Mouse (Mus musculus): ENCODE data around the gene Limch1.

Gene Limch1

DNA sequence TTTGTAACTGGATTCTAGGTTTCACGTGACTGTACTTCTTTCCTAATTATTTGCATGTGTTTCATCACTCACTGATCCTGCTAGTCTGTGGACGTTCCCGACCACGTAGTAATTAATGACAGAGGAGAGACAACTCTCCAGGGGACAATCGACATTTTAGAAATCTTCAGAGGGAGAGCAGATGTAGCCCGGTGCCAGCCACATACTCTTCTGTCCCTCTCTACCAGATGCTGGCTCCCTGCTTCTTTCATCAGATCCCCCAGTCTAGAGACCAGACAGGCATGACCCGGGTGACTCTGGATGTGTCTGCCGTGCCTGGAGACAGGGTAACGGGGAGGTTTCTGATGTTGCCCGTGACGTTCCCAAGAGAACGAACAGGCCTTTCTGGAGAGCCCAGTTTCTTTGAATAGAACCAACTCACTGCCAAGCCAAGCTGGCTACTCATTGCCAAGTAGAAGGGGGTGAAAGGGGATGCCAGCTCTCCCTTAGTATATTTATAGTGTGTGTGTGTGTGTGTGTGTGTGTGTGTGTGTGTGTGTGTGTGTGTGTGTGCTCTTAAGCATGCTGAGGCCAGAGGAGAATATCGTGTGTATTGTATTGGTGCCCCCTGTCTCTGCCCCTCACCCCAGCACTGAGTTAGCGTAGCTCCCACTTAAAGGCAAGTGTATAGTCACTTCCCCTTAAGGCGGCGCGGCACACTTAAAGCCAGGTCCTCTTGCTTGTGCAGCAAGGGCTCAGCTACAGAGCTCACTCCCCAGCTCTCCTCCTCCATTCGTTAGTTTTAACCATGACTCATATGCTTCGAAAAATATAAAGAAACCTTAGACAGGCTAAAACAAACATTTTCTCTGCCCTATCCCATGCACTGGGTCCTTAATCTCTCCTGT, 233.9 kb downstream of the Limch1 start:
- DNase-seq (ENCODE audit: low spot score) = peak; percentile 21

DNA sequence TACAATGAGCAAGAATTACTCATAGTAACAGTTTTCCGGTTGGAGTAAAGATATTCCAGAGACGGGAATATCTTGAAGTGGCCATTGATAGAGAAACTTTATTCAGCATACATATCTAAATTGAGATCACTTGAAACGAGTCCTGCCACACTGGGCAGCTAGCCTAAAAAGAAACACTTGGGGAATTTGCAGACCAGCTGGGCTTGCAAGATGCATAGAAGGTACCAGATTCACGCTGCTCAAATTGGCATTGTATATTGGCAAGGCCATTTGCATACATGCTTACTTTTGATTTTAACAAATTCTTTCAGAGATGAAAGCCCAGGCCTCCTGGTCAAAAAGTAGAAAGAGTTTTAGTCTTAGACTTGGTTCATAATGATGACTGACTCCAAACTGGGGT, 235.2 kb downstream of the Limch1 start:
- DNase-seq (ENCODE audit: low spot score) = no peak

DNA sequence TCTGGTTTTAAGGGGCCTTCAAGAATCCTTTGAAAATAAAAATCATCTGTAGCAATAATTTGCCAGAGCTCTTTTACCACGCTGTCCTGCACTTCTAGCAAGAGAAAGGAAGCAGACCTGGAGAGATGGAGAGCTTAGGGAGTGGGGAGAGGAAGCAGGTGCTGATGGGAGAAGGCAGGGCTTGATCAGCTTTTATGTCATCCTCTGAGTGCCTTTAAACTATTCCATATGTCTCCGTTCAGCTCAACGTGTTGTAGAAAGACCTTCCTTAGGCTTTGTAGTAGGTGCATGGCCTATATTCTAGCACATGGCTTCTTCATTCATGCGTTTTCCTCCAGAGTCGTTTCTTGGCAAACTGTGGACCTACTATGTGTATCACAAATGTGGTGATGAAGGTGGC, 237.5 kb downstream of the Limch1 start:
- no peak for DNase-seq (ENCODE audit: low spot score)

DNA sequence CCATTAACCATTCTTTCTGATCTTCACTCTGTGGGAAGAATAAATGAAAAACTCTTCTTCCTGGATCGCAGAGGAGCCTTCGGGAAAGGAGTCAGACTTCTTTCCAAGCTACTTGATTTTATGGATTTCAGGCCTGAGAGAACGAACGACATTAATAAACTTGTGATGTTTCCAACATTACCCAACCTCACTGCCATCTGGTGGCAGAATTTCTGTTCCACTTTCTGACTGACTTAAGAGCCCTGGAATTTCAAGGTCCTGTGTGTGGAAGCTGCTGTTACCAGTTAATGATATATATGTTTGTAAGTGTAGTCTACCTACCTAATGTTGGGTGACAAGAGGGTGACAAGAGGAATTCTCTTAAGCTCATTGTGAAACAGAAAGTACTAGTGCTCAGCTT, 243.3 kb downstream of the Limch1 start:
- no peak for DNase-seq (ENCODE audit: low spot score)

DNA sequence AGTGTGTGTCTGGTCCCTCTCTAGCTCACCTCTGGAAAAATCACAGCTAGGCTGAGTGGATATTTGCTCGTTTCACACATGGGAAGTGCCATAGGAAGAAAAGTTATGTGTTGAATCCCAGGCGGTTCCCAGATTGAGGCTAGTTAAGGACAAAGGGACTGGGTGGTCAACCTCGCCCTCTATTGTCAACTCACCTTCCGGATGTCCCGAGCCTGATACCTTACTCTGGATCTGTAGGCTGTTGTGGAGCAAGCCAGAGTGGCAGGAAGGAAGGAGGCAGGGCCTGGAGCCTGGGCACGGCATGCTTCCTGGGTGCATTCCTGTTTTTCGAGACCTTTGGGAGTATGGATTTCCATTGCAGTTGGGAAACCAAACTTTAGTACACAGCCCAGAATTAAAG, 243.9 kb downstream of the Limch1 start:
- no peak for DNase-seq (ENCODE audit: low spot score)

DNA sequence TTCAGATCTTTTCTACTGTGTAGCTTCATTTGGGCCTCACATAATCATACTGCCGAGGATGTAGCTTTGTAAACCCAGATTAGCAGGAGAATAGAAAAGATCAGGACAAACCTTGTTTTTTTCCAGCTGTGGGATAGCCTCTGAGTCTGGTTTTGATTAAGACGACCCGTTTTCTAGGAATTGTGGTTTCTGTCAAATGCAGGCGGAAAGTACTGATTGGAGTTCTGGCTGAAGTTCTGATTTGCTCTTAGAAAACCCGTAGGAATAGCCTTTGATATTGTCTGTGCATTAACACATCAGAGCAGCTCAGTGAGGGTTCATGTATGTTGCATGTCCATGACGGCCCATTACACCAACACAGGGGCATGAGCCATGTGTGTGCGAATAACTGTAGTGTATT, 246.8 kb downstream of the Limch1 start:
- no peak for DNase-seq (ENCODE audit: low spot score)

DNA sequence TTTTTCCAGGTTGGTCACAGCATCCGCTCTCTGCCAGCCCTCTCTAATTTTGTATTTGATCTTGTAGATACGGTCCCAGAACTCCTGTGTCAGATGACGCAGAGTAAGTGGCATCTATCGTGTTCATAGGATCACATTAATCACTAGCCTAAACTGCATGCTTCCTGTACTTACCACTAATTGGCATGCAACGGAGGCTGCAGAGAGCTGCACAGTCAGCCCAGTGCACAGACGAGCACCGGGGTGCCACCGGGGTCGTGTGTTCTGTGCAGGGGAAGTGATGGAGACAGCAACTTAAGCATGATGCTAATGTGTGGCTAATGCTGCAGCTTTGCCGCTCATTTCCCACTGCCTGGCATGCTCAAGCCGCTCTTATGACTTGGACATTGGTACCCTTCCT, 247.4 kb downstream of the Limch1 start:
- DNase-seq (ENCODE audit: low spot score) = no peak

DNA sequence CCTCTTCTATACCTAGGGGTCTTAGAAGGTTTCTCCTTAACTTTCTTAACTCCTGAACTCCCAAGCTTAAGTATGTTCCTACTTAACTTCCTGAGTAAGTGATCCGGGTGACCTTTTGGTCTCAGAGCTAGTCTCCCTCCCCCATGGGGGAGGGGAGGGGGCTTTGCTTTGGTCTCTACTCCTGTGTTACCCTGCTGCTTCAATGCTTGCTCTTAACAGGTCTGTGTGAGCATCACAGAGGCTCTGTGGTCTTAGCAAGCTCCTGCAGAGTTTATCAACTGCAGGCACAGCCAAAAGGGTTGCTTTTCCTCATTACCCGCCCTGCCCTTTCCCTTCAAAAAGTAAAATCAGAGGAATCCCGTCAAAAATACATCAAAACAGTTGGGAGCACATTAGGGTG, 250.5 kb downstream of the Limch1 start:
- DNase-seq (ENCODE audit: low spot score) = no peak

DNA sequence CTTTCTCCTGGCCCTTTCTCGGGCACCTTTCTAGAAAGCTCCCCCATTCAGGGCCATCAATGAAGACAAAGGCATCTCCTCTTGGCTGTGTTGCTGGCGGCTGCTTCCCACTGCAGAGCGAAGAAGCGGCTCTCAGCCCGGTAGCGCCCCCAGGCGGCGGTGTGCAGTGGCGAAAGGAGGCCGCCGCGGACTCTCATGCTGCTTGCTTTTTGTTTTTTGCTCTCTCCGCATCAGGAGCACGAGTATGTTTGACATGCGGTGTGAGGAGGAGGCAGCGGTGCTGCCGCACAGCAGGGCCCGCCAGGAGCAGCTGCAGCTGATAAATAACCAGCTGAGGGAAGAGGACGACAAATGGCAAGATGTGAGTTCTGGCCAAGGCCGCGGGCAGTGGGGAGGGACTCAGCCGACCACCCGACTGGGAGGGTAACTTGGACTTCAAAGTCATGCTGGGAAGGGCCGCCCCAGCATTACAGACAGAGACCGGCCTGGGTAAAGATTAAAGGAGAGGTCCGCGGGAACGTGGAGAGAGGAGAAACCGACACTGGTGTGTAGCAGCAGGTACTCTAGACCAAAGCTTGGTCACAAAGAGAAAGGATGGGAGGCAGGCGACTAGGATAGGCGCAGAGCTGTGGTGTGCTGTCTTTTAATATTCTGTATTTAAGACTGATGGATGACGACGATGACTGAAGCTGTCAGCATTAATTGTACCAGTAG, 251.4 kb downstream of the Limch1 start:
- DNase-seq (ENCODE audit: low spot score) = peak; percentile 53

DNA sequence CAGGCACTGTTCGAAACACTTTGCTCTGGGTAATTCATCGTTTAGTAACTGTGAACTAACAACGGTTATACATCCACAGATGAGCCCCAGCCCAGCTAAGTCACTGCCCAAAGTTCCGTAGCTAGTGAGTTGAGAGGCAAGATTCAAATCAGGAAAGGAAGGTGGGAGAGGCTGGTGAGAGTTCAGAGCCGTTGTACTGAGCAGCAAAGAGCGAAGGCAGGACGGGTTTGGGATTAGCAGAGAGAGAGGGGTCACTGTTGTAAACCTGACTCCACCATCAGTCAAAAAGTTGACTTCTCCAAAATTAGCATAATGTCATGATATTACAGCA, 251.9 kb downstream of the Limch1 start:
- DNase-seq (ENCODE audit: low spot score) = no peak

DNA sequence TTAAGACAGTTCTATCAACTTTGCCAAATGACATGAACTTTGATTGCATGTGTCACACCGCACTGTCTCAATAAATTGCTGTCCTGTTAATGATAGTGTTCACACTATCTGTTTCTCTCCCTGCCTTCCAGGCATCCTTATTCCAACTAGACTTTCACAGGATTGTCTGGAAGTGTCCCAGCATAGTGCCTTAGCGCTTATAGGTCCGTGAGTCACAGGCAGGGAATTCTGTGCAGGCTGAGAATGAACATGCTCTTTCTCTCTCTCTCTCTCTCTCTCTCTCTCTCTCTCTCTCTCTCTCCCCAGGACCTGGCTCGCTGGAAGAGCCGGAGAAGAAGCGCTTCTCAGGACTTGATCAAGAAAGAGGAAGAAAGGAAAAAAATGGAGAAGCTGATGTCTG, 252.7 kb downstream of the Limch1 start:
- DNase-seq (ENCODE audit: low spot score) = no peak

DNA sequence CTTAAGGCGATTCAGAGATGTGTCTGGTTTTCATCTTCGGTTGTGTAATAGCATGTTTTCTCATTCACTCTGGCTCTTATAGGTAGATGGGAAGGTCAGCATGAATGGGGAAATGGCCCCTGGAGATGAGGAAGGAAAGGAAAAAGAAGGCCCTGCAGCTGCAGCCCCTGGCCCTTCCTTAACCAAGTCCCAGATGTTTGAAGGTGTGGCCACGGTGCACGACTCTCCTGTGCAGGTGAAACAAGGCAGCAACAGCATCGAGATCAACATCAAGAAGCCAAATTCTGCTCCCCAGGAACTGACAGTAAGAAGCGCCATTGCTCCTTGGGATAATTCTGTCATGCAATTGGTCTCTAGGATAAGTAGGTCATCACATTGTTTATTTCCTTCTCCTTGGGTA, 256.7 kb downstream of the Limch1 start:
- DNase-seq (ENCODE audit: low spot score) = no peak

DNA sequence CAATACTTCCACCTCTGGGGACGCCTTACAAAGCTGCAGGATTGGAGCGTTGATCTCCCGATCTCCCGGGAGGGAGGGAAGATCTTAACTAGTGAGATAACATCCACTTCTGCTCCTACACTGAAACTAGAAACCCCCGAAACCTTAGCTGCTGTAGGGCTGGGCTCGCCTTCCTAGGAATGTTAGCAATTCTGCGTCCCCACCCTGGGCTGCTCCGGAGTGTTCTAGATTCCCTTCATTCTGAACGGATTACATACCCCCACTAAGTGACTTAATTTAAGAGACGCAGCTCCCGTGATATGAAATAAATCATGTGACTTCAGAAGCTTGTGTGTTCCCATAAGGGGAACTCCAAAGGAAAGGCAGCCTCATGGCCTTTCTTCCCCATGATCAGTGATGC, 259.0 kb downstream of the Limch1 start:
- peak; percentile 53 for DNase-seq (ENCODE audit: low spot score)

DNA sequence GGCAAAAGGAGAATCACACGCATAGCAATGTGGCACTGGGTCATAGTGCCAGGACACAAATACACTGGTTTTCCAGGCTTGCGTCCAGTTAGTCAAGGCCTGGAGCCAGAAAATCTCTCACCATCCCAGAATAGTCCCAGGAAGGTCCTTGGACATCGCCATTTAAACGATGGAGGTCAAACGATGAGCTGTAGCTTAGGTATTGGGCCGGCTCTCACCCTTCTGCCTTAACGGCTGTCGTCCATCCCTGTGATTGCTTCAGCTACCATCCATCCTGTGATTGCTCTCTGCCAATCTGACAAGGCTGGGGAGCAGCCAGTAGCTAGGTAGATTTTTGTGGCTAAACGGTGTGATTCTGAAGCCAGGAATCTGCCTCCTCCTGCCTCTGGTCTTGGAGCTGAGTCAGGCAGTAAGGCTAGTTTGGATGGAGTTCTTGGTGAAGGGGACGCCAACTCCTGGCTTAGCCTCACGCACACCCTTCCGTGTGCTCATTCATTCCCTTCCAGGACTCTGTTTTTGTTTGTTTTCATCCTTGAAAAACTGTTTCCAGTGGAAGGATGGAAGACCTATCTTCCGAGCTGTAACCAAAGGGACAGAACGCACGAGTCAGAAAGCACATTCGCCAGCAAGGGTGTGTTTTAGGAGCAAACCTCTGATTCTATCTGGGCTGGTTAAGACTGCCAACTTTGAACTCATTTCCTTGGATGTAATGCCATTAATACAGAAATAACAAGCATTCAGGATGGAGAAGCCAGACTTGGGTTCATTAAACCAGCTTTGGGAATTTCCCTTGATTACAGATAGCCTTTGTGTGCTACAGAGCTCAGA, 265.6 kb downstream of the Limch1 start:
- no peak for DNase-seq (ENCODE audit: low spot score)

DNA sequence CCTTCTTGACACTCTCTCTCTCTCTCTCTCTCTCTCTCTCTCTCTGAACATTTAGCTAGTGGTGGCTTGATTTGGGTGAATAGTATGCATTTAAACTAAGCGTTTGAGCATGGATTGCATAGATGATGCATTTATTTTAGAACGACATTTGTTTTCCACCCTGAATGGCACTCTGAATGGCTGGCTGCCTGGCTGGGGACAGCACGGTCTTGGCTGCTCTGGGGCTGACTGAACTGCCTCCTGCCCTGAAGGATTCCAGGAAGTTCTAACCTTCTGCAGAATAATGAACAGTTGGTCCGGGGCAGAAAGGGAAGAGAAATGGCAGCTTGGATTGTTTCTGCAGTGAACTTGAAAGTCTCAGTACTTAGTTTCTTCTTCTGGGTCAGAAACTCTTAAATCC, 266.4 kb downstream of the Limch1 start:
- DNase-seq (ENCODE audit: low spot score) = no peak

DNA sequence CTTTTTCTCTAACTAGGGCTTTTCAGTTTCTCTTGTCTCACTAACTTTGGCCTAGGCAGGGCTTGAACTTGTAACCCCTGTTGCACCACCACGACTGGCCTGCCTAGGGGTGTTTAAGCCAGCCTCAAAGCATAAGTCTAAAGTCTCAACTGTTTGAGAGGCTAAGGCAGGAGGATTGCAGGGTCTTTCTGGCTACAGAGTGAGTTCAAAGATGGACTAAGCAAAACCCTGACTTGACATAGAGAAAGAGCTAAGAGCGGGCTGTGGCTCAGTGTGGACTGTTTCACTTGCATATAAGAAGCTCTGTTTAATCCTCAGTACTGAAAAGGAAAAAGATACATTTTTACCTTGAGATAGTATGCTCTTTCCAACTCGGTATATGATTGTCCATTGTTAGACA, 268.3 kb downstream of the Limch1 start:
- DNase-seq (ENCODE audit: low spot score) = no peak

DNA sequence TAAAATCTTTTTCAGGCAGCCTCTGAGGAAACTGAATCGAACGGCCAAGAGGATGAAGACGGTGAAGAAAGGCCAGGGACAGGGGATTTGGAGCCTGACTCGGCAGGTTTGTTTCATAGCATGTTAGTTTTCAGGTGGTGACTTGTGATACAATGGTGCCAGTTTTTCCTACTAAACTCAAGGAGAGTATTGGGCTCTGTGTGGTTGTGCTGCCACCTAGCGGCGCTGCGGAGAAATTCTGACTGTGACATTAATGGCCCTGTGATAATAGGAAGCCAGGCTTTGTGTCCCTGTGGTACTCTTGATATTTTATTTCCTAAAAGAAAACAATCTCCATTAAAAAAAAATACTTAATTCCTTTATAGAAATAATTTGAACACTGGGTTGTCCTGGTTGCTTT, 270.8 kb downstream of the Limch1 start:
- DNase-seq (ENCODE audit: low spot score) = peak; percentile 74

DNA sequence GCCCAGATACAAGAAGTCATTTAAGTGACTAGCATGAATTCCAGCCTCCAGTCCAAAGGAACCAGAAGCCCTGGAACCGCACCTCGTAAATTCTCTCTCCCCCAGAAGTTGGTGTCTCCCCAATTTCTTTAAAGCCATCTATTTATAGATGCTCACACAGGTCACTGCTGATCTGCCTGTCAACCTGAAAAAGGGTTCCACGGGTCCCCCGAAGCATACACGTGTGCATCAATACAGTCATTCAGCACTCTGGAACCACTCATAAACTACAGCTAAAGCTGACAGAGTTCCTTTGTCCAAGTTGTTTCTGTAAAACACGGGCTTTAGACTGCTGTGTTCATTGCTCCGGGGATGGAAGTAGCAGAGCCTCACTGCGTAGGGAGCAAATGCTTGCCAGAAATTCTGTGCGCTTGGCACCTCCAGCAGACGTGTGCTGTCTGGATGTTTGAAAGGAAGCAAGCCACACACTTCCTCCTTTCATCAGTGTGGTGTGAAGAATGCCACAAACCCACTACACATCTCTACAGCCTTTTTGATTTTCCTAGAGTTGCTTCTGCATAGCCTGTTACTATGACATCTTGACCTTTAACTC, 278.9 kb downstream of the Limch1 start:
- no peak for DNase-seq (ENCODE audit: low spot score)

DNA sequence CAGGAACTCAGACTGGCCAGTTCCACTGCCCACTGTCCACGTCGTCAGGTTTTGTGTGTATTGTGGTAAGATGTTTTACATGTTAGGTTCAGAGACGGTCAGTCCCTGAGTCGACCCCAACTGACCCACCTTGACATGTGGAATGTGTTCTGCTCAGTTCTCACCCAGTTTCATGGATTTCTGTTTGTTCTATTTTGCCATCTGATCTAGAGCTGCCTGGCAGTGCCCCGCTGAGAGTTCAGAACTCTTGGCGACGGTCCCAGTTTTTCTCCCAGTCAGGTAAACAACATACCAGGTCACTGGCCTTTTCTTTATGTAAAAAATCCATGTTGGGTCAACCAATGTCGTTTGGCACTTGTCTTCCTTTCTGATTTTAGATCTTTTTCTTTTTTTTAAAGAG, 279.5 kb downstream of the Limch1 start:
- peak; percentile 37 for DNase-seq (ENCODE audit: low spot score)

DNA sequence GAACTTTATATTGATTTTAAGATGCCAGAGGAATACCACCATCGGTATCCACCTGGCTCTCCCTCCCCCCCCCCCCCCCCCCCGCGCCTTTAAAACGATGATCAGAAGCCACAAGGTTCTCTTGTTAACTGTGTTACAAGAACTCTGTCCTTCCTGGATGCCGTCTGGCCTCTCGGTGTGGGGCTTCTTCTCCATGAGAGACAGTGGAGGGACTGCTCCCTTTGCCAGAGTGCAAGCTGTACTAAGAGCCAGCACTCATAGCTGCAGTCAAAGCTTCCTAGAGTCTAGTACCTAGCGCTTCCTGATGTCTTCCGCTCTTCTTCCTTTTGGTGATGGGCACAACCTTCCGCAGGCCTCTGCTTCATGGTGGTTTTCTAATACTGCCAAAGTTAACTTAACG, 280.0 kb downstream of the Limch1 start:
- no peak for DNase-seq (ENCODE audit: low spot score)

DNA sequence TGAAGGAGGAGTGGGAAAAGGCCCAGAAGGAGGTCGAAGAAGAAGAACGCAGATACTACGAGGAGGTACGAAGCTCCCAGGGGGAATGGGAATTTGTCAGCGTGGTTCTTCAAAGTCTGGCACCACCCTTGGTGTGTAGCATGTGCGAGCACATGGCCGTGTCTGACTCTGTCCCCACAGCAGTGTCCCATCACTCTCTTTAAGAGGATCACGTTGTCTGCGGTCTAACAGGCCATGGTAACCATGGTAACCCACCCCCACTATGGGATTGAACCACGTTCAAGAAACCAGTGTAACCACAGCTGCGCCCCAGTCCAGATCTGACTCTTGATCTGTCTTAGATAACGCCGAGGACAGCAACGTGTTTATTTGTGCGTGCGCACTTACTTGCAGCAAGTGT, 283.2 kb downstream of the Limch1 start:
- DNase-seq (ENCODE audit: low spot score) = no peak

DNA sequence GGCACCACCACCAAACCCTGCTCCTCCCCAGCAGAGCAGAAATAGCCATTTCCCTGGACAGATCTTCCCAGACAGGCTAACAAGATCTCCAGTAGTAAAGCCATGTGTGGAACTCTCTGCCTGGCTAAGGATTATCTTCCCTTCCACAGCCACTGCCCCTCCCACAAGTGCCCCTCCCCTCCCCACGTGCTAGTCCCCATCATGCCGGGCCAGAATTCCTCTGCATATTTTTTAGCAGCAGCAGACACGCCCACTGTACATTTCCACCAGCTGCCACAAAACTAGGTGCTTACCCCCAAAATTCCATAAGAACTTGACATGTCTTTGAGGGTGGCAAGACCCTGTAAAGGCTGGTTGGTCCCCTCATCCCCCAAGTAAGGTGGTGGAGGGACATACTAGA, 284.3 kb downstream of the Limch1 start:
- DNase-seq (ENCODE audit: low spot score) = no peak

DNA sequence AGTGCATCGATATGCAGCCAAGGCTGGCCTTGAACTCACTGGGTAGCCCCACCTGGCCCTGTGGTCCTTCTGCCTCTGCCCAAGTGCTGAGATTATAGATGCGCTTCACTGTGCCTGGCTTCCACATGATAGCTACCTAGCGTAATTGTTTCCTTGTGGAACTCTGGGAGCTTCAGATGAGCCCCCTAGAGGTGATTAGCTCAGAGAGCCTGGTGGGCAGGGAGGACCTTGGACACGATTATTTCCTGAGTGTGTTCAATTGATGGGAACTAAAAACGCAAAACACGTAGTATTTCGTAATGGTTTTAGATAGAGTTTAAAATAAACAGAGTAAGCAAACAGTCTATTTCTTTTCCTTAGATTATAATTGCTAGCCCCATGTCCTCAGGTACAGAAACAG, 287.0 kb downstream of the Limch1 start:
- DNase-seq (ENCODE audit: low spot score) = no peak

Measured in lung, postnatal 25 days (tissue).